Mouse (Mus musculus) liver, embryonic 12.5 days (tissue): Measurements from ENCODE around the gene Adgrl4. TPM values are rescaled to one million over a fixed set of nuclear protein-coding genes. Genes with fewer than 3 reads are reported as not detected.

ENCODE experiments used
- ATAC-seq: fragments of 200-750 bp; cut with Nextera tagmentation; 2 replicates; pipeline ENCODE4 v1.8.0; 2017; ENCODE audit warnings: moderate number of reproducible peaks, mild to moderate bottlenecking, moderate library complexity
- H3K27ac ChIP-seq: fragments of 300-500 bp; sonication (generic); 2 replicates; pipeline ENCODE4 v1.5.1; 2016; ENCODE audit warnings: mild to moderate bottlenecking
- H3K27me3 ChIP-seq: fragments of 300-500 bp; sonication (generic); replicated peaks from 2 replicates; pipeline ENCODE4 v1.6.1; 2016; ENCODE audit warnings: mild to moderate bottlenecking, moderate library complexity
- H3K36me3 ChIP-seq: fragments of 300-500 bp; sonication (generic); 2 replicates; pipeline ENCODE4 v1.6.1; 2016; ENCODE audit warnings: mild to moderate bottlenecking, moderate library complexity
- H3K4me1 ChIP-seq: fragments of 300-500 bp; sonication (generic); 2 replicates; pipeline ENCODE4 v1.6.1; 2016
- H3K4me2 ChIP-seq: fragments of 300-500 bp; sonication (generic); 2 replicates; pipeline ENCODE4 v1.6.1; 2016; ENCODE audit warnings: mild to moderate bottlenecking, moderate library complexity
- H3K4me3 ChIP-seq: fragments of 300-500 bp; sonication (generic); 2 replicates; pipeline ENCODE4 v1.5.1; 2016; ENCODE audit warnings: mild to moderate bottlenecking, moderate library complexity
- H3K9ac ChIP-seq: fragments of 300-500 bp; sonication (generic); 2 replicates; pipeline ENCODE4 v1.6.1; 2016; ENCODE audit warnings: mild to moderate bottlenecking, moderate library complexity
- H3K9me3 ChIP-seq: fragments of 300-500 bp; sonication (generic); replicated peaks from 2 replicates; pipeline ENCODE4 v1.6.1; 2016; ENCODE audit warnings: mild to moderate bottlenecking, moderate library complexity
- WGBS: fragments of 180-500 bp; shearing (Covaris S2); methylation state at CpG from one replicate; pipeline ENCODE4 v1.1.7; 2016; ENCODE audit not compliant: insufficient replicate concordance; 5-methylcytosine and 5-hydroxymethylcytosine counted together
- polyA plus RNA-seq: library from polyadenylated mRNA; unstranded; fragments of >200 nt; fragmentation: Nextera tagmentation; extraction: Ambion mirVana; gene quantifications from 2 replicates; pipeline ENCODE4 v1.2.1, GENCODE M21; 2016

Gene Adgrl4
- 10.8 and 11.1 TPM in 2 replicates for polyA plus RNA-seq

DNA sequence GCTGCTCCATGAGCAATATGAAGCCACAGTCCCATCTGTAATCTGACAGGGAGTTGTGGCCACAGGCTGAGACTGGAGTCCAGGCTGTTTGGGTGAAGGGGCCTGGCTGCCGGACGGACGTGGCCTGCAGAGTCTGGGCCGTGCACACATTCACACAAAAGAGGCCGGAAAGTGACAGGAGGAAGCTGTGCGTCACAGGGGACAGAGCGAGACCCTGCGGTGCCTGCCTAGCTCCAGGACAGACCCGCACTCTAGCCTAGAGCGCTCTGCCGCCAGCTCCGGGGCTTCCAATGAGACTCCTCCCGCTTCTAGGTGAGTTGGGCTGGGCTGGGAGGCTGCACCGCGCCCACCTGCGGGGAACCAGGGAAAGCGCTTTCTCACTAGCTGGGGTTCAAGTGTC, at the start of gene Adgrl4:
Adgrl4 (plus strand) TSS at position 195 of the 400 bp plus-strand sequence.
- Histone ChIP-seq H3K4me1 (0 out of 2 replicates have a peak, but pooled peaks cover 4% of the 10 kb centered on the region), H3K27ac (no peak within 1 kb of the TSS), H3K9ac (no peak within 1 kb of the TSS), H3K4me3 (peak within 1 kb of the TSS; percentile 30), H3K9me3 (no peaks in the 10 kb centered on the region), H3K4me2 (peak within 1 kb of the TSS; percentile 46), H3K27me3 (no peaks in the 10 kb centered on the region), H3K36me3 (no peaks in the 10 kb centered on the region)
- 2% methylated on average over 17 of the region's 17 CpGs for WGBS
- peak; percentile 65; the same call in 1 of the 2 replicates for ATAC-seq

DNA sequence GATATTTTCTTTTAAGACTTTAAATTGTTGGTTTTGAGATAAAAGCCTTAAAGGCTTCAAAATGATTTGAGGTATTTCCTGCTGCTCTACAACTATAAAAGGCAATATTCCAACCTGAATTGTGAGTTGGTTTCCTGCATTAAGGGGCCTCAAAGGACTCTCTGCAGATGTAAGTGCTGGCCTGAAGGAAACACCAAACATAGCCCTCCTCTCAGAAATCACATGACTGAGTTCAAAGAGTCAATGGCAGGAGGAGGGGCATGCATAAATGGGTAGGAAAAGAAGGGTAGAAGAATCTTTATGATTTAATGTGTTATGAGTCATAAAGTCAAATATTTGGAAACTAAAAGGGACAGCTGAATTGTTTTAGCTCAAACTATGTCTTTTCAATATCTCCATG, 46.8 kb upstream of the Adgrl4 start:
- H3K4me3 ChIP-seq, result no peak overlapping the region
- H3K9ac ChIP-seq, result no peak overlapping the region
- ATAC-seq, result no peak
- no peaks in the 10 kb centered on the region for H3K4me1 ChIP-seq
- no peaks in the 10 kb centered on the region for H3K36me3 ChIP-seq
- H3K27me3 ChIP-seq, result no peaks in the 10 kb centered on the region
- no peak overlapping the region for H3K27ac ChIP-seq
- no peaks in the 10 kb centered on the region for H3K9me3 ChIP-seq
- no peak overlapping the region for H3K4me2 ChIP-seq

DNA sequence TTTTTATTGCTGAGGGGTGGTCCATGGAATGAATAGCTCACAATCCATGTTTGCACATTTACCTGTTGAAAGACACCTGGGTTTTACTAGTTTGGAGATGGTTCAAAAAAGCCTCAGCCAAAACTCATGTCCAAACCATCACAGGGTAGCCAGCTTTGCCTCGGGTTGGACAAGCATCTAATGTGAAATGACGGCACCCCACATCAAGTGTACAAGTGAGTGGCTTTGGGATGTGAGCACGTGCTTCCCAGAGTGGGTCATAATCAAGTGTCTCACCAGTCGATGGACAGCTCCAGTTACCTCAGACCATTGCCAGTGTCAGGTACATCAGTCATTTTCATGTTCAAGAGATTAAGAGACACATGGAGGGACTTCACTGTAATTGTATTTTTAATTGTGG, 44.8 kb upstream of the Adgrl4 start:
- Histone ChIP-seq H3K9ac (no peak overlapping the region), H3K36me3 (no peaks in the 10 kb centered on the region), H3K4me1 (no peaks in the 10 kb centered on the region), H3K27me3 (no peaks in the 10 kb centered on the region), H3K4me3 (no peak overlapping the region), H3K27ac (no peak overlapping the region), H3K9me3 (no peaks in the 10 kb centered on the region), H3K4me2 (no peak overlapping the region)
- ATAC-seq, result no peak
- 71% methylated on average over 4 of the region's 4 CpGs for WGBS

DNA sequence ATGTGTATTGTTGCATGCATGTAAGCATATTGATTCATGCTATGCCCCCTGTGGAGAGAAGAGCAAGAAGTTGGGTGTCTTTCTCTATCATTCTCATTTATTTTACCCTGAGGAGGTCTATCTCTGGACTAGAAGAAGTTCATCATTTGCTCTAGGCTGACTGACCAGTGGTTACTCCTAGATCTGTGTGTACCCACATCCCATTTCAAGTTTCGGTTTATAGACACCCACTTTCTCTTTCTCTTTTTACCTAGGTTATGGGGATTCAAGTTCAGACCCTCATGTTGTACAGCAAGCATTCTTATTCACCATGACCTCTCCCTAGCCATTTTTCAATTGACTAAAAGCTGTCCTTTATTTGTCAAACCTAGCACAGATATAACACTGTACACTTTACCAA, 44.4 kb upstream of the Adgrl4 start:
- Histone ChIP-seq H3K36me3 (no peaks in the 10 kb centered on the region), H3K4me1 (no peaks in the 10 kb centered on the region), H3K4me2 (no peak overlapping the region), H3K9me3 (no peaks in the 10 kb centered on the region), H3K9ac (no peak overlapping the region), H3K27me3 (no peaks in the 10 kb centered on the region), H3K4me3 (no peak overlapping the region), H3K27ac (no peak overlapping the region)
- WGBS, result 45% methylated on average over 1 of the region's 1 CpGs
- ATAC-seq, result no peak

DNA sequence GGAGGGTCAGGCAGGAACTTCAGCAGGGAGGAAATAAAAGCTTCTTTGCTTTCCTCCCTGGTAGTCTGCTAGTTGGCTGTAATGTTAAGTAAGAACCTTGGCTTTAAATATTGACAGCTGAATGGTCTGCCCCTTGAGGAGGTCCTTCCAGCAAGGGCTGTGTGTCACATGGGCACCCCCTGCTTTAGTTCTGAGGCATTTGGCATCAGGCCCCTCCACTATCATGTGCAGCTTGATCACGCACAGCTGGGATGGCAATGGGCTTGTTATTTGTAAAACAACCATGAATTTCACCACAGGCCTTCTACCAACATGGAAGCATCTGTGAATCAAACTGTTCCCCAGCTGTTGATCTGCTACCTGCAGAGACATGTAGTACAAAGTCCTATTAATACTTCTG, 38.4 kb upstream of the Adgrl4 start:
- WGBS, result 44% methylated on average over 1 of the region's 1 CpGs
- no peaks in the 10 kb centered on the region for H3K27me3 ChIP-seq

DNA sequence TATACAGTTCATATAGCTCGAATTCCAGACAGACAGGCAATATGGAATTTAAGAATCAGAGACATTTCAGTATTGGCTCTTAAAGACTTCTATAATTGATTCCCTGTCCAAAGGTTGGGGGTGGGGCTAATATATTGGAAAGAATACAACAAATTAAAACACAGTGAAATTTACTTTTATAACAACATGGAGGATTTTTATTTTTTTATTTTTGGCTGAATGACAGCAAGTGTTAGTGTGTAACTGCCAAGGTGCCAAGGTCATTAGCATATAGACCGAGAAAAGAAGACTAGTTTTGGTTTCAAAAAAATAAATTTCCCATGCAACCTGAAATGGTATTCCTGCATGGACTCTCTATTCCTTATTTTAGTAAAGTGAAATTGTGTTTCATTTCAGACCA, 26.7 kb upstream of the Adgrl4 start:
- H3K4me3 ChIP-seq, result no peak overlapping the region
- H3K27me3 ChIP-seq, result no peaks in the 10 kb centered on the region
- ATAC-seq, result no peak
- H3K4me2 ChIP-seq, result no peak overlapping the region
- 66% methylated on average over 2 of the region's 2 CpGs for WGBS
- H3K9me3 ChIP-seq, result no peaks in the 10 kb centered on the region
- H3K27ac ChIP-seq, result no peak overlapping the region
- no peak overlapping the region for H3K9ac ChIP-seq
- no peaks in the 10 kb centered on the region for H3K4me1 ChIP-seq
- no peaks in the 10 kb centered on the region for H3K36me3 ChIP-seq

More for the DNA sequence above, 38.4 kb upstream of the Adgrl4 start:
- H3K27ac ChIP-seq, result no peak overlapping the region
- no peak for ATAC-seq
- H3K36me3 ChIP-seq, result no peaks in the 10 kb centered on the region
- no peak overlapping the region for H3K9ac ChIP-seq
- H3K4me1 ChIP-seq, result no peaks in the 10 kb centered on the region
- no peak overlapping the region for H3K4me2 ChIP-seq
- no peaks in the 10 kb centered on the region for H3K9me3 ChIP-seq
- H3K4me3 ChIP-seq, result no peak overlapping the region

DNA sequence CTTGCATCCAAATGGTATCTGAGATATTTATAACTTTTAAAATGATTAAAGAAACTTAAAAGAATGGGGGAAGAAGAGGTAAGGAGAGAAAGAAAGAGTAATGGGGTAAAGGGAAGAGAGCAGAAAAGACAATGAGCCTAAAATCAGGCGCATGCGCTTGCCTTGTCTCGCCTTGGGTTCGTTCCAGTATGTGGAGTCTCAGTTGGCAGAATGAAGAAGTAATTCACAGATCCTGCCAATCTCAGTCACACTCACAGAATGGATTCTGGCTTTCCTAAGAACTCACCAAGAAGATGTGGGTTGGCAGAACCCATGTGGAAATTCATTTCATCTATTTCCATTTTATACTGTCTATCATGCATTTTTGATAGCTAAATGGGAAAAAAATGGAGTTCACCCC, 26.2 kb upstream of the Adgrl4 start:
- 68% methylated on average over 4 of the region's 4 CpGs for WGBS
- H3K9ac ChIP-seq, result no peak overlapping the region
- no peak for ATAC-seq
- H3K27ac ChIP-seq, result no peak overlapping the region
- H3K4me2 ChIP-seq, result no peak overlapping the region
- no peaks in the 10 kb centered on the region for H3K4me1 ChIP-seq
- H3K9me3 ChIP-seq, result no peaks in the 10 kb centered on the region
- H3K4me3 ChIP-seq, result no peak overlapping the region
- no peaks in the 10 kb centered on the region for H3K36me3 ChIP-seq
- H3K27me3 ChIP-seq, result no peaks in the 10 kb centered on the region

DNA sequence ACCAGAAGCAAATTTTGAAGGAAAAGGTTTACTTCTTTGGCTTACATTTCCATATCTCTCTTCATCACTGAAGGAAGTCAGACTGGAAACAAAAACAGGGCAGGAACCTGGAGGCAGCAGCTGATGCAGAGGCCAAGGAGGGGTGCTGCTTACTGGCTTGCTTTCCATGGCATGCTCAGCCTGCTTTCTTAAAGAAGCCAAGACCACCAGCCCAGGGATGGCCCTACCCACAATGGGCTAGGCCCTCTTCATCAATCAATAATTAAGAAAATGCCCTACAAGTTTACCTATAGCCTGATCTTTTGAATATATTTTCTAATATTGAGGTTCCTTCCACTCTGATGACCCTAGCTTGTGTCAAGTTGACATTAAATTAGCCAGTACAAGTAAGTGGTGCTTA, 20.8 kb upstream of the Adgrl4 start:
- H3K9me3 ChIP-seq, result no peaks in the 10 kb centered on the region
- H3K36me3 ChIP-seq, result no peaks in the 10 kb centered on the region
- no peak overlapping the region for H3K27ac ChIP-seq
- H3K4me2 ChIP-seq, result no peak overlapping the region
- no peak overlapping the region for H3K9ac ChIP-seq
- no peaks in the 10 kb centered on the region for H3K27me3 ChIP-seq
- H3K4me1 ChIP-seq, result no peaks in the 10 kb centered on the region
- H3K4me3 ChIP-seq, result no peak overlapping the region
- ATAC-seq, result no peak

DNA sequence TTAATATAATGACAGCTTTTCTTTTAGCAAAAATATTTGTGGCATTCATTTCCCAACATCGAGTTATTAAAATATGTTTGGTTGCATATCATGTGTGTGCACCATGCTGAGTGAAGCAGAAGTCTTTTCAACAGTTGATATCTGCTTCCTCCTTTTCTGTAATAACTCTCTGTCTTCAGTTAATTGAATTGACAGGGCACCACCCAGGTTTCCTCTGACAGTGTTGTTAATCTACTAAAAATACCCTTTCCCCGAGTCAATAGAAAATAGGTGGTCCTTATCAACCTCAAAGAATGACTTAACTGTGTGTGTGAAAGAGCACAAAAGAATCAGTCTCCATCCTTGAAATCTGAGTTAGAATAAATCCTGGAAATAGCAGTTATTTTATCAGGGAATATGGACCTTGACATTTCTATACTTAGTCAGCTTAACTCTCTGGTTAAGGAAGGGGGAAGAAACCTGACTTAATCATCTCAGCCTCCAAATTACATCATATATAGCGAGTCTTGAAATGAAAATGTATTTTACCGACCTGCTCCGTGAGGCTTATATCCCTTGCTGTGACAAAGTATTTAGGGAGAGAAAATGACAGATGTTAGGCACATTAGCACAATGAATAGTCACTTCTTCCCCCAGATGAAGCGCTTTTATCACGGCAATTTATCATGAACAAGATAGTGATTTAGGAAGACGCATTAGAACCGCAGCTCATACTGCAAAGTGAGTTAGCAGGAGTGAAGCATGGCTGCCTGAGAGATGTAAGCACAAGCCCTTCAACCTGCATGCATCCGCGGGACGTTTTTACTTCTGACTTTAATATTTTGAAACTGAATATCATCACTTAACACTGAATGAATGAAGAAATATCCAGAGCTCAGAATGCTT, 19.8 kb upstream of the Adgrl4 start:
- WGBS, result 46% methylated on average over 12 of the region's 12 CpGs
- H3K4me3 ChIP-seq, result no peak overlapping the region
- no peaks in the 10 kb centered on the region for H3K4me1 ChIP-seq
- H3K27me3 ChIP-seq, result no peaks in the 10 kb centered on the region
- no peak for ATAC-seq
- no peak overlapping the region for H3K4me2 ChIP-seq
- no peak overlapping the region for H3K27ac ChIP-seq
- H3K36me3 ChIP-seq, result no peaks in the 10 kb centered on the region
- H3K9ac ChIP-seq, result no peak overlapping the region
- H3K9me3 ChIP-seq, result no peaks in the 10 kb centered on the region

DNA sequence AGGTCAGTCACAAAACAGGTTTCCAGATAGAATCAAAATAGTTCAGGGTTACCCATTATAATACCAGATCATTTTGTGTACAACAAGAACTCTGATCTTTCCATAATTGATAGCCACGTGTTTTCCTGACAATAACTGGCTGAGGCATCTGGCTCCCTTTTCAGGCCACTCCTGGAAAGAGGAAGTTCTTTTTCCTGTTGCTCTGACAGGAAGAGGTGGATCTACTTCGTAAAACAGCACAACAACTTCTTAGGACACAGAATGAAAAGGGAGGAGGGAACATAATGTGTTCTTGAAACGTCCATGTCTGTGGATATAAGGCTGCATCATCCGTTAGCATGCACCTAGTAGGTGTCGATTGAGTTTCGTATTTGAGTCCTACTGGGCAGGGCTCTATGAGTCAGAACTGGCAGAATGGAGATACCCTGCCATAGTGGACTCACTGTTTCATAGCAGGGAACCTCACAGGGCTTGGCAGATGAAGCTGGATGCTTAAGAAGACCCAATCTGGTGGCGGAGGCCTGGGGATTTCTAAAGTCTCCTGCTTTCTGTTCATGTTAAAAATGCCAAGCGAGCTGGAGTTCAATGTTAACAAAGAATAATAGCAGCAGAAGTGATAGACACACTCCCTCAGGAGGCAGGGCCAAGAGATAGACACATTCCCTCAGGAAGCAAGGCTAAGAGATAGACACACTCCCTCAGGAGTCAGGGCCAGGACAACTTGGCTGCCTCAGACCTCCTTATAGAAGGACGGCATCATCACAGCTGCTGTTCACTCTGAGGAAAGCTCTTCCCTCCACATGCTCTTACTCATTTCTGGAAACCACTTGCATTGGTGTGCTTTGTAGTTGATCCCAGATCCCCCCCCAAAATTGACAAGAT, 13.1 kb upstream of the Adgrl4 start:
- no peak overlapping the region for H3K9ac ChIP-seq
- no peaks in the 10 kb centered on the region for H3K27me3 ChIP-seq
- H3K4me2 ChIP-seq, result no peak overlapping the region
- ATAC-seq, result peak; percentile 44; the same call in 1 of the 2 replicates
- H3K9me3 ChIP-seq, result no peaks in the 10 kb centered on the region
- no peak overlapping the region for H3K4me3 ChIP-seq
- peak overlapping the region; percentile 30; the same call in 1 of the 2 replicates for H3K27ac ChIP-seq
- H3K36me3 ChIP-seq, result no peaks in the 10 kb centered on the region
- no peaks in the 10 kb centered on the region for H3K4me1 ChIP-seq
- WGBS, result 45% methylated on average over 9 of the region's 9 CpGs

DNA sequence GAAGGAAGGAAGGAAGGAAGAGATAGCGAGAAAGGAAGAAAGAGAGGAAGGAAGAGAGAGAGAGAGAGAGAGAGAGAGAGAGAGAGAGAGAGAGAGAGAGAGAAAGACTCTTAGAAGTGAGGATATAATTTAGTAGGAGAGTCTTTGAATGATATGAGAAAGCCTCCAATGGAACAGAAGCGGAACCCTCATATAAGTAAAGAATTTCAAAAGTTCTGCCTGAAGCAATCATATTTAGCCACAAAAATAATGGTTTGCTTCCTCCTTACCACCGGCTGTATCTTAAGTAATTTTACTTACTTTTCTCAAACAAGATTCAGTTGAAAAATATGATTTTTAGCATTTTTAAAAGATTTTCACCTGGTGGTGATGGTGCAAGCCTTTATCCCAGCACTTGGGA, 7.6 kb upstream of the Adgrl4 start:
- WGBS, result 80% methylated on average over 3 of the region's 3 CpGs
- H3K9ac ChIP-seq, result no peak overlapping the region
- no peaks in the 10 kb centered on the region for H3K36me3 ChIP-seq
- H3K27ac ChIP-seq, result no peak overlapping the region
- no peak for ATAC-seq
- H3K9me3 ChIP-seq, result no peaks in the 10 kb centered on the region
- no peaks in the 10 kb centered on the region for H3K4me1 ChIP-seq
- H3K4me2 ChIP-seq, result no peak overlapping the region
- H3K27me3 ChIP-seq, result no peaks in the 10 kb centered on the region
- H3K4me3 ChIP-seq, result no peak overlapping the region

DNA sequence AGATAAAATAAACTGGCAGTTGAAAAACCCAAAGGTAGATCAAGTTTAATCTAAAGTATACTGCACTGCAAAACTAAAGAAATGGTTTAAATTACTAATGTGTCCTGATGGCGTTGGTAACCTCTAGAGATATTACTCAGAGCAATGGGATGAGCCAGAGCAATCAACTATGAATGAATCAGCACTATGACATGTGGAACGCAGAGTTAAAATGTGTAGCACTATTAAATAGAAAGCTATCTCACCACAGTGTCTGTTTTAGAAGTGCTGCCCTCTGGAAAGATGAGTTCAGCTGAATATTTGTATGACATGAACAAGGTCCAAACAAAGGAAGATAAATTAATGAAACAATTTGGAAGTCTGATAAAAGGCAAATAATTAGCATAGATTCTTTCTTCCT, 6.2 kb upstream of the Adgrl4 start:
- Histone ChIP-seq H3K27me3 (no peaks in the 10 kb centered on the region), H3K4me3 (no peak overlapping the region), H3K9me3 (no peaks in the 10 kb centered on the region), H3K27ac (no peak overlapping the region), H3K9ac (no peak overlapping the region), H3K36me3 (no peaks in the 10 kb centered on the region), H3K4me2 (no peak overlapping the region), H3K4me1 (no peaks in the 10 kb centered on the region)
- ATAC-seq, result no peak
- WGBS, result 59% methylated on average over 2 of the region's 2 CpGs
